Mouse (Mus musculus) spleen, adult 12 weeks (tissue): ENCODE results near the gene Zc3hav1.
A peak's percentile ranks its signal among the peaks of the same experiment; 100 is the strongest.

Experiments used
- DNase-seq: peaks from one replicate; pipeline ENCODE4 v3.0.0; 2022; ENCODE audit warnings: low spot score

Gene Zc3hav1

GRCm38 (mm10) chr6:38352451-38352850, 2.0 kb downstream of the Zc3hav1 start:
- DNase-seq, result no peak

GRCm38 (mm10) chr6:38351930-38352329, 2.5 kb downstream of the Zc3hav1 start:
- no peak for DNase-seq

GRCm38 (mm10) chr6:38349806-38350205, 4.6 kb downstream of the Zc3hav1 start:
- DNase-seq, result no peak

GRCm38 (mm10) chr6:38348811-38349453, 5.5 kb downstream of the Zc3hav1 start:
- no peak for DNase-seq

GRCm38 (mm10) chr6:38347875-38348274, 6.5 kb downstream of the Zc3hav1 start:
- DNase-seq, result no peak

- DNase-seq, result peak; percentile 74
These were observed 8.6 kb downstream of the Zc3hav1 start for GRCm38 (mm10) chr6:38345796-38346195.

GRCm38 (mm10) chr6:38344006-38344670, 10.3 kb downstream of the Zc3hav1 start:
- DNase-seq, result no peak

- no peak for DNase-seq
These were observed 10.8 kb downstream of the Zc3hav1 start for GRCm38 (mm10) chr6:38343581-38343980.

GRCm38 (mm10) chr6:38342666-38342992, 11.8 kb downstream of the Zc3hav1 start:
- no peak for DNase-seq

GRCm38 (mm10) chr6:38341751-38342665, 12.4 kb downstream of the Zc3hav1 start:
- DNase-seq, result peak; percentile 79

- no peak for DNase-seq
These were observed 15.3 kb downstream of the Zc3hav1 start for GRCm38 (mm10) chr6:38339078-38339477.

GRCm38 (mm10) chr6:38337951-38338350, 16.5 kb downstream of the Zc3hav1 start:
- DNase-seq, result no peak

- no peak for DNase-seq
These were observed 17.2 kb downstream of the Zc3hav1 start for GRCm38 (mm10) chr6:38337166-38337705.

- no peak for DNase-seq
These were observed 19.1 kb downstream of the Zc3hav1 start for GRCm38 (mm10) chr6:38335264-38335663.

GRCm38 (mm10) chr6:38326596-38326995, 27.8 kb downstream of the Zc3hav1 start:
- no peak for DNase-seq

GRCm38 (mm10) chr6:38320621-38321020, 33.8 kb downstream of the Zc3hav1 start:
- no peak for DNase-seq

GRCm38 (mm10) chr6:38316050-38316449, 38.4 kb downstream of the Zc3hav1 start:
- peak; percentile 77 for DNase-seq

GRCm38 (mm10) chr6:38309741-38310140, 44.7 kb downstream of the Zc3hav1 start:
- DNase-seq, result no peak

GRCm38 (mm10) chr6:38304981-38305380, 49.4 kb downstream of the Zc3hav1 start:
- no peak for DNase-seq

GRCm38 (mm10) chr6:38298761-38299401, 55.5 kb downstream of the Zc3hav1 start, which contains the start of gene Zc3hav1l:
Gene Zc3hav1l (minus strand): TSS chr6:38299259.
- peak; percentile 22 for DNase-seq

- no peak for DNase-seq
These were observed 56.2 kb downstream of the Zc3hav1 start for GRCm38 (mm10) chr6:38298246-38298635.
